Mouse (Mus musculus): ENCODE results near the gene Brd7. TPM values are rescaled to one million over a fixed set of nuclear protein-coding genes. Genes with fewer than 3 reads are reported as not detected.

The Brd7 gene
- polyA plus RNA-seq, 1 experiment from 2014 or later, result 72.2 TPM

DNA sequence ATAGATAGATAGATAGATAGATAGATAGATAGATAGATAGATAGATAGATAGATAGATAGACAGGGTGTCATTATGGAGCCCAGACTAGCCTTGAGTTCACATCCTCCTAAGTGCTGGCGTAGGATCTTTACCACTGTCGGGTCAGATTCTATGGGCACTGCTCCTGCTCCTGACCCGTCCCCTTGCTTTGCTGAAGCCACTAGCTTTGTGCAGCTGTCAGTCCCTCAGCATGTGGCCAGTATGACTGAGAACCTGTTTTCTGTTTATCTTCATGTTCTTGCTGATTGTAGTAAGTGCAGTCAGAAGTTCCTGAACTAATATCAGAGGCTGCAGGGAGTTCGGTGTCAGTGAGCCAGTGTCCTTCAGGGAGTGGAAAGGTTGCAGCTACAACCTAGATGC is 54.3 kb downstream of the Brd7 start:
- Histone ChIP-seq H3K9ac (replicated peaks; ENCODE audit: low read depth, low read length) (no peak overlapping the region), H3K9me3 (ENCODE audit: control insufficient read depth, low read length) (no peaks in the 10 kb centered on the region), H3K27ac (ENCODE audit: low read length) (no peak overlapping the region), H3K4me3 (replicated peaks; ENCODE audit: low read length) (no peak overlapping the region), H3K27me3 (replicated peaks; ENCODE audit: control insufficient read depth, insufficient read depth, low read length) (no peaks in the 10 kb centered on the region), H3K36me3 (ENCODE audit: control insufficient read depth, insufficient read depth) (no peaks in the 10 kb centered on the region), H3K4me2 (ENCODE audit: low read length) (no peak overlapping the region), H3K4me1 (replicated peaks; ENCODE audit: control insufficient read depth, insufficient read depth, low read length) (no peaks in the 10 kb centered on the region)
- no peak for ATAC-seq
- WGBS, result 88% methylated on average over 4 of the region's 4 CpGs

DNA sequence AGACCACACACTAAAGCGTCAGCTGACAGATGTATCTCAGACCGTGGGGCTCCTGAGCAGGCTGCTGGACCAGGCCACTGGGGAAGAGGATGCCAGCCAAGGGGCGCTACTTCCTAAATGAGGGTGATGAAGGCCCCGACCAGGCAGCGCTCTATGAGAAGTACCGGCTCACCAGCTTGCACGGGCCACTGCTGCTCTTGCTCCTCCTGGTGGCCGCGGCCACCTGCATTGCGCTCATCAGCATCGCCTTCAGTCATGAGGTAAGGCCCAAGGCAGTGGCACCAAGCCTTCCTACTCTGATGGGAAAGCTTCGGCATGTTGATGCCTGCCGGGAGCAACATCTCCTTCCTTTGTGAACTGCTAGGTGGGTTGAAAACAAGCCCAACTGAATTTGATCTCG is 55.5 kb downstream of the Brd7 start:
- H3K9ac ChIP-seq (replicated peaks; ENCODE audit: low read depth, low read length), result no peak overlapping the region
- H3K4me1 ChIP-seq (replicated peaks; ENCODE audit: control insufficient read depth, insufficient read depth, low read length), result 0 out of 2 replicates have a peak, but pooled peaks cover 3% of the 10 kb centered on the region
- H3K4me3 ChIP-seq (replicated peaks; ENCODE audit: low read length), result no peak overlapping the region
- H3K9me3 ChIP-seq (ENCODE audit: control insufficient read depth, low read length), result no peaks in the 10 kb centered on the region
- 78% methylated on average over 14 of the region's 14 CpGs for WGBS
- H3K27ac ChIP-seq (ENCODE audit: low read length), result no peak overlapping the region
- H3K36me3 ChIP-seq (ENCODE audit: control insufficient read depth, insufficient read depth), result no peaks in the 10 kb centered on the region
- H3K27me3 ChIP-seq (replicated peaks; ENCODE audit: control insufficient read depth, insufficient read depth, low read length), result no peaks in the 10 kb centered on the region
- no peak for ATAC-seq
- no peak overlapping the region for H3K4me2 ChIP-seq (ENCODE audit: low read length)

- Histone ChIP-seq H3K9ac (replicated peaks; ENCODE audit: low read depth, low read length) (no peak overlapping the region), H3K27me3 (replicated peaks; ENCODE audit: control insufficient read depth, insufficient read depth, low read length) (no peaks in the 10 kb centered on the region), H3K36me3 (ENCODE audit: control insufficient read depth, insufficient read depth) (no peaks in the 10 kb centered on the region), H3K4me1 (replicated peaks; ENCODE audit: control insufficient read depth, insufficient read depth, low read length) (0 out of 2 replicates have a peak, but pooled peaks cover 3% of the 10 kb centered on the region), H3K4me2 (ENCODE audit: low read length) (no peak overlapping the region), H3K9me3 (ENCODE audit: control insufficient read depth, low read length) (no peaks in the 10 kb centered on the region), H3K27ac (ENCODE audit: low read length) (no peak overlapping the region), H3K4me3 (replicated peaks; ENCODE audit: low read length) (no peak overlapping the region)
- ATAC-seq, result no peak
- WGBS, result 95% methylated on average over 4 of the region's 4 CpGs
These were observed 56.2 kb downstream of the Brd7 start for GRCm38 (mm10) chr8:88305814-88306213.

DNA sequence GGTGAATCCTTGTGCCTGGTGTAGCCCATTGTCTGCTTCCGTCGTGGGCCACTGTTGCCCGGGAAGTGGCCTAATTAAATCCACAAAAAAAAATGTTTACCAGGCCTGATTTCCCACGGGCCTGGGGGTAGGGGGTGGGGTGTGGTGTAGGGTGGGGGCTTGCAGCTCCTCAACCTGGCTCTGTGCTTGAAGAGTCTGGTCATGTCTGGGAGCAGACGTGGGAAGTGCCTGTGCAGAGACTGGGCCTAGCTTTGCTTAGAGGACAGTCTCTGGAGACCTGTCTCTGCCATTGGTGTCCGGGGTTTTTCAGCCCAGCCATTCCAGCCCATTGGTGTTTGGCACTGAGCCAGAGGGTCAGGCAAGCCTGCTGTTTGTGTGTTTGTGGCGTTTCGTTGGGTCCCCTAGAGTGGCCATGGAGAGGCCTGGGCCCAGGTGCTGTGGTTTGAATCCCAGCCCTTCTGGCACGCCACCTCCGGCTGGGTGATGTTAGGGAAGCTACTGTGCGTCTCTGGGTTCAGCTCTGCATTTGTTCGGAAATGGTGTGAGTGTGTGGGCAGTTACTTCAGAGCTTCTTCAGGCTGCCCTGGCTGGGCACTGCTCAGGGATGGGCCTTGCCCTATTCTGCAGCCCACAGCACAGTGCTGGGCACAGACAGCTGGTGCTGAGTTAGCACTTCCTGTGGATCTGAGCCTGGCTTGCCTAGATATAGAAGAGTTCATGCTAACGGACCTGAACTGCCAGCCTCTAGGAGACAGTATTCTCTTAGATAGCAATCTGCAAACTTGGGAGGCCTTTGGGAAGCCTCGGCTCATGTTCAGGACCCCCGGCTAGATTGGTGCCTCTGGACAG is 60.2 kb downstream of the Brd7 start:
- Histone ChIP-seq H3K27ac (ENCODE audit: low read length) (no peak overlapping the region), H3K4me3 (replicated peaks; ENCODE audit: low read length) (no peak overlapping the region), H3K9me3 (ENCODE audit: control insufficient read depth, low read length) (no peaks in the 10 kb centered on the region), H3K4me2 (ENCODE audit: low read length) (no peak overlapping the region), H3K36me3 (ENCODE audit: control insufficient read depth, insufficient read depth) (no peaks in the 10 kb centered on the region), H3K9ac (replicated peaks; ENCODE audit: low read depth, low read length) (no peak overlapping the region), H3K4me1 (replicated peaks; ENCODE audit: control insufficient read depth, insufficient read depth, low read length) (0 out of 2 replicates have a peak, but pooled peaks cover 3% of the 10 kb centered on the region), H3K27me3 (replicated peaks; ENCODE audit: control insufficient read depth, insufficient read depth, low read length) (no peaks in the 10 kb centered on the region)
- WGBS, result 48% methylated on average over 15 of the region's 15 CpGs
- ATAC-seq, result no peak

GRCm38 (mm10) chr8:88299907-88300603 is 61.9 kb downstream of the Brd7 start:
- Histone ChIP-seq H3K36me3 (ENCODE audit: control insufficient read depth, insufficient read depth) (no peaks in the 10 kb centered on the region), H3K27me3 (replicated peaks; ENCODE audit: control insufficient read depth, insufficient read depth, low read length) (no peaks in the 10 kb centered on the region), H3K9ac (replicated peaks; ENCODE audit: low read depth, low read length) (no peak overlapping the region), H3K4me2 (ENCODE audit: low read length) (no peak overlapping the region), H3K9me3 (ENCODE audit: control insufficient read depth, low read length) (no peaks in the 10 kb centered on the region), H3K4me1 (replicated peaks; ENCODE audit: control insufficient read depth, insufficient read depth, low read length) (0 out of 2 replicates have a peak, but pooled peaks cover 3% of the 10 kb centered on the region), H3K27ac (ENCODE audit: low read length) (no peak overlapping the region), H3K4me3 (replicated peaks; ENCODE audit: low read length) (no peak overlapping the region)
- WGBS, result 86% methylated on average over 10 of the region's 10 CpGs
- no peak for ATAC-seq

GRCm38 (mm10) chr8:88298733-88299103 is 63.3 kb downstream of the Brd7 start:
- no peaks in the 10 kb centered on the region for H3K9me3 ChIP-seq (ENCODE audit: control insufficient read depth, low read length)
- H3K4me3 ChIP-seq (replicated peaks; ENCODE audit: low read length), result no peak overlapping the region
- no peak overlapping the region for H3K9ac ChIP-seq (replicated peaks; ENCODE audit: low read depth, low read length)
- 0 out of 2 replicates have a peak, but pooled peaks cover 3% of the 10 kb centered on the region for H3K4me1 ChIP-seq (replicated peaks; ENCODE audit: control insufficient read depth, insufficient read depth, low read length)
- H3K27ac ChIP-seq (ENCODE audit: low read length), result no peak overlapping the region
- H3K4me2 ChIP-seq (ENCODE audit: low read length), result no peak overlapping the region
- H3K36me3 ChIP-seq (ENCODE audit: control insufficient read depth, insufficient read depth), result no peaks in the 10 kb centered on the region
- 87% methylated on average over 10 of the region's 10 CpGs for WGBS
- no peak for ATAC-seq
- H3K27me3 ChIP-seq (replicated peaks; ENCODE audit: control insufficient read depth, insufficient read depth, low read length), result no peaks in the 10 kb centered on the region

DNA sequence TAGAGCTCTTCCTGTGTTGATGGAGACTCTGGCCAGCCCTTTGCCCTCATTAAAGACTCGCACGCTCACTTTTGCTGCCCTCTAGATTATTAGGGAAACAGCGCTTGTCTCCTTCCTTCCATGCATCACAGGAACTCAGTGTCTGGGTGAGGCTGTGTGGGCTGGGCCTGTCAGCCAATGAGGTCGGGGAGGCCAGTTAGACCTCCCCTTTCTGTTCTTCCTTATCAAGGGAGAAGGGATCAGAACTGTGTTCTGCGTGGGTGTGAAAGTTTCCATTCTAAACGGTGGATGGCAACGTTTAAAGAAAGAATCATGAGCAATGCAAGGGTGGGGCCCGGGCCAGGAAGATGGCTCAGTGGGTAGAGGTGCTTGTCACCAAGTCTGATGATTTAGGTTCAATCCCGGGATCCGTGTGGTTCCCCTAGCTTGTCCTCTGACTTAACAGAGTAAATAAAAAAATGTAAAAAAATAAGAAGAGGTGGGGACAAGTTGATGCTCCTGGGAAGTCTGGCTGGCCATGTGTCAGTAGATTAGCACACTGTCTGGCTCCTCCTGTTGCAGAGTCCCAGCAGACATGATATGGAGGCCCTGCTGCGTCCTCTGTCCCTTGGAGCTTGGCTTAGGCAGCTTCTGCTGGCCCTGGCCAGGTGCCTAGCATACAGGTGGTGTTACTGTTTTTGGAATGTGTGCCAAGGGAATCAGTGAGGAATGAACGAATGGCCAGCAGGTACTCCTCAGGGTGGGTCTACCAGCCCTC is 63.8 kb downstream of the Brd7 start:
- H3K9ac ChIP-seq (replicated peaks; ENCODE audit: low read depth, low read length), result no peak overlapping the region
- no peak for ATAC-seq
- H3K27me3 ChIP-seq (replicated peaks; ENCODE audit: control insufficient read depth, insufficient read depth, low read length), result no peaks in the 10 kb centered on the region
- no peaks in the 10 kb centered on the region for H3K36me3 ChIP-seq (ENCODE audit: control insufficient read depth, insufficient read depth)
- 0 out of 2 replicates have a peak, but pooled peaks cover 3% of the 10 kb centered on the region for H3K4me1 ChIP-seq (replicated peaks; ENCODE audit: control insufficient read depth, insufficient read depth, low read length)
- WGBS, result 67% methylated on average over 12 of the region's 12 CpGs
- H3K9me3 ChIP-seq (ENCODE audit: control insufficient read depth, low read length), result no peaks in the 10 kb centered on the region
- H3K4me2 ChIP-seq (ENCODE audit: low read length), result no peak overlapping the region
- no peak overlapping the region for H3K27ac ChIP-seq (ENCODE audit: low read length)
- no peak overlapping the region for H3K4me3 ChIP-seq (replicated peaks; ENCODE audit: low read length)

GRCm38 (mm10) chr8:88294977-88295376 is 67.0 kb downstream of the Brd7 start:
- Histone ChIP-seq H3K27ac (ENCODE audit: low read length) (no peak overlapping the region), H3K36me3 (ENCODE audit: control insufficient read depth, insufficient read depth) (no peaks in the 10 kb centered on the region), H3K27me3 (replicated peaks; ENCODE audit: control insufficient read depth, insufficient read depth, low read length) (no peaks in the 10 kb centered on the region), H3K4me1 (replicated peaks; ENCODE audit: control insufficient read depth, insufficient read depth, low read length) (no peaks in the 10 kb centered on the region), H3K4me2 (ENCODE audit: low read length) (no peak overlapping the region), H3K9me3 (ENCODE audit: control insufficient read depth, low read length) (no peaks in the 10 kb centered on the region), H3K9ac (replicated peaks; ENCODE audit: low read depth, low read length) (no peak overlapping the region), H3K4me3 (replicated peaks; ENCODE audit: low read length) (no peak overlapping the region)
- ATAC-seq, result no peak
- WGBS, result 85% methylated on average over 2 of the region's 2 CpGs

All from forebrain, embryonic 16.5 days (tissue).